Mouse (Mus musculus) T-helper 1 cell (primary cell): ENCODE data around the gene Aagab.

Experiments
- in situ Hi-C: fragments of 300-600 bp; cut with MboI, MseI; formaldehyde crosslinking; loops from one replicate; pipeline ENCODE4 v1.15.1; 2025; ENCODE audit warnings: high pct_unique_total_duplicates

Aagab gene

GRCm38 (mm10) chr9:63647581-63648519, 45.4 kb downstream of the Aagab start:
- in situ Hi-C loops: no loop called here

DNA sequence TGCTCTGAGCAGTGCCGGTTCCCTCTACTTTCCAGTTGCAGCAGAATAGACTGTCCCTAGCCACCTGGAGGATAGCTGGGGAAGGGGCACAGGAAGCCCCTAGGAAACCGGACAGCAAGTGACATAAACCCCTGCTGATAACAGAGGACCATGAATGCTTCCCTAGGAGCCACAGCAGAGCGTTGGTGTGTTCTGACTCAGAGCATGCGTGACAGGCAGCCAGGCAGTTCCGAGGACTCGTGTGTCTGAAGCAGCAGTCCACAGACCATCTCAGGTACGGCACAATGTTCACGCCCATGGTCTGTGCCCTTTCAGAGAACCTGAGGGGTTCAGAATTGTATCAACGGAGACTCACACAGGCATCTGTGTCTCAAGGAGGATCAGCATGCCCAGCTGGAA, 46.1 kb downstream of the Aagab start:
- in situ Hi-C loops: no loop called here

- in situ Hi-C loops: no loop called here
These were observed 47.5 kb downstream of the Aagab start for GRCm38 (mm10) chr9:63649841-63650545.

DNA sequence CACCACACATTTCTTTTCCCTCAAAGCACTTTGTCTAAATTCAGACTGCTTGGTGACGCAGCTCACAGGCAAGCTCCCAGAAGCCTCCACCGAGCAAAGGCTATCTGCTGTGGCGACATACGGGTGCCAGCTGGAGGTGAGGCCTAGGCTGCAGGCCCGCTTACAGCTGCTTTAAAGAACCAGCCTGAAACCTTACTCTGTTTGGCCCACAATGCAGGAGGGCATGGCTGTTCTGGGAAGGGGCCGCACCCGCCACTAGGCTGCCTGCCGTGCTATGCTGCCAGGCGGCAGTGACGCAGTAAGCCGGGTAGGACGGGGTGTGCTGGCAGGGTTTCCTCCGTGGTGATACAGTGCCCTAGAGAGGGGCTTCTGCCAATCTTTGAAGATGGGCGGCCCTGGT, 48.4 kb downstream of the Aagab start:
- in situ Hi-C loops: no loop called here

GRCm38 (mm10) chr9:63651594-63651993, 49.1 kb downstream of the Aagab start:
- in situ Hi-C loops: no loop called here

DNA sequence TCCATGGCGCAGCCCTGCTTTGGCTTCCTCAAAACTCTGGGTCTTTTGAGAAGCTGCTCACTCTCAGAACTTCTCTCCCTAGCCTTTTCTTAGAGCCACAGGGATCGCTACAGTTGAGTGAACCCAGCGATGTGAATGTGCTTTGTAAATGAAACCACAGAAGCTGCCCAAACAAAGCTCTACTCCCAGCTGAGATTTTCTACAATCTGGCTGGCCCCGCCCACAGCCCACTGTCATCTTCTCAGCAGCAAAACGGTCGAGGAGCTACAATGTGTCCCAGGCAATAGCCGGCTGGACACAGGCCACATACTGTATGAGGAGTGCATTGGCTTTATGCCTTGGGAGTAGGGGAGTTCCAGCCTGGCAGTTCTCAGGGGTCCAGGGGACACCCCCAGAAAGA, 51.2 kb downstream of the Aagab start:
- in situ Hi-C loops: no loop called here

- in situ Hi-C loops: no loop called here
These were observed 52.1 kb downstream of the Aagab start for GRCm38 (mm10) chr9:63654575-63654974.

- in situ Hi-C loops: no loop called here
These were observed 52.6 kb downstream of the Aagab start for GRCm38 (mm10) chr9:63655092-63655491.

DNA sequence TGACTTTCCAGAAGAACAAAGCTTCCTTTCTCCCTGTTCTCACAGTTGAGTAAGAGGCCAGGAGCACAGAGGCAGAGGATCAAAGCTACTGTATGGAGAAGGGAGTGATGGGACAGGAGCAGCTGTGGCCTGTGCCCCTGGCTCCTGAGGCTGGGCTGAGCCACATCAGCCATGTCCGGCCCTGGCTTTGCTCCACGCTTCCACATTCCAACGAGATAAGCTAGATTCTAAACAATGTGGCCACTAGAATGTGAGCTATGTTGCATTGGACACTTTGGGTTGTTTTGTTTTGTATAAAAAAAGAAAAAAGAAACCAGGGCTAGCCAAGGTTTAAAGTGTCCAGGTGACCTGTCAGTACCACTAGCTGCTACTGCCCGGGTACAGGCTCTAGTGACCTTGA, 54.7 kb downstream of the Aagab start:
- in situ Hi-C loops: no loop called here

- in situ Hi-C loops: no loop called here
These were observed 56.0 kb downstream of the Aagab start for GRCm38 (mm10) chr9:63658436-63658835.

- in situ Hi-C loops: no loop called here
These were observed 56.5 kb downstream of the Aagab start for GRCm38 (mm10) chr9:63658970-63659371.

- in situ Hi-C loops: loop anchor here (5.0 kb wide), 1 partner anchor 797 kb away; no protein-coding TSS in a partner anchor
These were observed 57.6 kb downstream of the Aagab start for GRCm38 (mm10) chr9:63660061-63660460.

DNA sequence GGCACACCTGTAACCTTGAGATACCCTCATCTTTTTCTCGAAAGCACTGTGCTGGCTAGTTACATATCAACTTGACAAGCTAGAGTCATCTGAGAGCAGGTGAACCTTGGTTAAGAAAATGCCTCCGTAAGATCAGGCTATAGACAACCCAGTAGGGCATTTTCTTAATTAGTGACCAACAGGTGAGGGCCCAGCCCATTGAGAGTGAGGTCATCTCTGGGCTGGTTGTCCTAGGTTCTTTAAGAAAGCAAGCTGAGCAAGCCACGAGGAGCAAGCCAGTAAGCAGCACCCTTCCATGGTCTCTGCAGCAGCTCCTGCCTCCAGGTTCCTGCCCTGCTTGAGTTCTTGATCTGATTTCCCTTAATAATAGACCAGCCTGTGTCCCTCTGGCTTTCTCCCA, 58.2 kb downstream of the Aagab start:
- in situ Hi-C loops: loop anchor here (5.0 kb wide), 1 partner anchor 797 kb away; no protein-coding TSS in a partner anchor

DNA sequence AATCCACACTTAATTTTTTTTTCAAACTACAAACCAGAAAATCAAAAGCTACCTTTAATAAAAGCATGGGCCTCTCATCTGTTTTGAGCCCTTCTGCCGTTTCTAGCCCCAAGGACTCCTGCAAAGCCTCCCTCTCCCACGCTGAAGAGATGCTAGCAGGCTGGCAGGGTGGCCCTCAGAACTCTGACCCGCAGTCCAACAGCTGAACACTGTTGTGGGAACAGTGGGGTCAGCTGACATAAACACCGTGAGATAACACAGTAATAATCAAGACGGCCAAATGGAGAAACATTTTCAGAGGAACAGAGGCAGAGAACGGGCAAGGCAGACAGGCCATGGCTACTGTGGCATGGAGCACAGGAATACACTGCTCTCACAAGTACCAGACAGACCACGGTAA, 60.3 kb downstream of the Aagab start:
- in situ Hi-C loops: loop anchor here (5.0 kb wide), 1 partner anchor 795 kb away; no protein-coding TSS in a partner anchor

DNA sequence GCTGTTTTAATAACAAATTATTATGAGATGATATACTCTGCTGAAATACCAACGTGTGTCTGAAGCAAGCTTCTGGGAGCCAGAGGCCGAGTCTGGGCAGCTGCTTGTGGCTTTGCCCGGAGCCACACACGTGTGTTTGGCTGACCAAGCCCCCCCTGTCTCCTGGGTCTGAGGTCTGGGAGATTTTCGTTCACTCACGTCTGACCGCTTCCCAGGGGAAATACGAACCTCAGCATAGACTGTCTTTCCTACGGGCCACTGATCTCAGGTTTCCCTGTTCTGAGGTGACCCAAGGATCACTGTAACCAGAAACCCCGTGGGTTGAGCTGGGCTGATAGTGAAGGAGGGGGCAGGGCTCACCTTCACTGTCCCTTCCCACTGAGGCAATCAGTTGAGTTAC, 60.8 kb downstream of the Aagab start:
- in situ Hi-C loops: loop anchor here (5.0 kb wide), 1 partner anchor 794 kb away; no protein-coding TSS in a partner anchor

GRCm38 (mm10) chr9:63664300-63664745, 61.9 kb downstream of the Aagab start:
- in situ Hi-C loops: loop anchor here (5.0 kb wide), 1 partner anchor 793 kb away; no protein-coding TSS in a partner anchor

DNA sequence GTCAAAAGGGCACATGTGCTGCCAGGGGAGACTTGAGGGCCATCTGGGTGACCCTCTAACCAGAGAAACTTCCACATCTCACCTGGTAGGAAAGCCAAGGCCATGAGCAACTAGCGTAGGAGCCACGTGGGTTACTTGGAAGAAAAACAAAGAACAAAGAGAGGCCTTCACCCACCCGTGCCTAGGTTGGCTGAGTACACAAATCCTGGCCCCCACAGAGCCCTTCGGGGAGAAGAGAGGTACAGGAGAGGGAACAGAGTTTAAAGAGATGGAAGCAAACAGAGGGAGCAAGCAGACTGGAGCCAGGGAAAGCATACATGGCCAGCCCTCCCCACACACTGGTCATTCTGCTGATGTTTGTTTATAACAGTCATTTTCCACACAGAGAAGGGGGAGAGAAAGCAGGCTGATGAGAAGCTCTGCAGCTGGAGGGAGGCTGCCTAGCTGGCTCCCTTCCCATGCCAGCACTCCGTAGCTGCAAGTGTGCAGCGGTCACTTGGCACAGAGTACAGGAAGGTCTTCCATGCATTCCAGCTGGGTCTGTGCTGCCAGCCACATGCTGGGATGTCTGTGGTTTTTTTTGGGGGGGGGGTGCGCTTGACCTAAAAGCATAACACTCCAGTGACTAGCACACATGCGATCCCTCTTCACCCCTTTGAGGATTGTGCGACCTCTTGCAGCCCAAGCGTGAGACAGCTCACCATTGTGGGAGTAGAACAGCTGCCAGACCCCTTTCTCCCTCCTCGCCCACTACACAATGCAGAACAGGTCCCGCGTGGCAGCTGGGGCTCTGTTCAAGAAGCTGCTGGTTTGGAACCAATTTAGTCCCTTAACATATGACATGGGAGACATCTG, 62.6 kb downstream of the Aagab start:
- in situ Hi-C loops: loop anchor here (5.0 kb wide), 1 partner anchor 792 kb away; no protein-coding TSS in a partner anchor

GRCm38 (mm10) chr9:63666612-63667372, 64.3 kb downstream of the Aagab start:
- in situ Hi-C loops: no loop called here

- in situ Hi-C loops: no loop called here
These were observed 64.9 kb downstream of the Aagab start for GRCm38 (mm10) chr9:63667373-63667724.

GRCm38 (mm10) chr9:63668621-63669020, 66.2 kb downstream of the Aagab start:
- in situ Hi-C loops: no loop called here

- in situ Hi-C loops: no loop called here
These were observed 67.4 kb downstream of the Aagab start for GRCm38 (mm10) chr9:63669816-63670215.
